Mouse (Mus musculus) adrenal gland, postnatal 10 days (tissue): ENCODE measurements around the gene Apold1. TPM values are rescaled to one million over a fixed set of nuclear protein-coding genes. Genes with fewer than 3 reads are reported as not detected.

Experiments used
- DNase-seq: peaks from one replicate; pipeline ENCODE4 v3.0.0; 2021; ENCODE audit warnings: mixed read lengths
- total RNA-seq, 2 experiments: library from RNA; stranded (reverse); gene quantifications; 2 replicates each; pipeline ENCODE4 v1.2.3; 2021

The Apold1 gene
- total RNA-seq, 2 experiments from 2014 or later = 6.7 to 38.4 TPM

GRCm38 (mm10) chr6:135029246-135029645 lies 47.7 kb downstream of the Apold1 start:
- no peak for DNase-seq

Other genes starting within 250 kb of the Apold1 start
- 10 to 100 TPM; 19.3 to 23.0 TPM for gene Dusp16, start 189.1 kb upstream of the Apold1 start, total RNA-seq
- 10 to 100 TPM; 14.8 to 17.3 TPM for gene Crebl2, start 151.6 kb upstream of the Apold1 start, total RNA-seq
- 10 to 100 TPM in 1 of 2 experiments, 1 to 10 TPM in 1; 7.9 to 11.1 TPM for gene Gpr19, start 83.1 kb upstream of the Apold1 start, total RNA-seq
- 10 to 100 TPM; 46.2 TPM for gene Cdkn1b, start 61.3 kb upstream of the Apold1 start, total RNA-seq
- 10 to 100 TPM; 57.4 to 61.4 TPM for gene Ddx47, start 29.9 kb downstream of the Apold1 start, total RNA-seq
- gene Gprc5a, start 83.9 kb downstream of the Apold1 start, total RNA-seq = 1 to 10 TPM; 1.1 to 2.1 TPM
- not detected for gene Gprc5d, start 136.6 kb downstream of the Apold1 start, total RNA-seq
- 10 to 100 TPM; 25.9 to 29.4 TPM for gene Fam234b, start 216.3 kb downstream of the Apold1 start, total RNA-seq
- gene Hebp1, start 216.3 kb downstream of the Apold1 start, total RNA-seq = 10 to 100 TPM; 47.4 to 58.4 TPM